Mouse (Mus musculus): ENCODE results near the gene Itgb1bp2.

The Itgb1bp2 gene

DNA sequence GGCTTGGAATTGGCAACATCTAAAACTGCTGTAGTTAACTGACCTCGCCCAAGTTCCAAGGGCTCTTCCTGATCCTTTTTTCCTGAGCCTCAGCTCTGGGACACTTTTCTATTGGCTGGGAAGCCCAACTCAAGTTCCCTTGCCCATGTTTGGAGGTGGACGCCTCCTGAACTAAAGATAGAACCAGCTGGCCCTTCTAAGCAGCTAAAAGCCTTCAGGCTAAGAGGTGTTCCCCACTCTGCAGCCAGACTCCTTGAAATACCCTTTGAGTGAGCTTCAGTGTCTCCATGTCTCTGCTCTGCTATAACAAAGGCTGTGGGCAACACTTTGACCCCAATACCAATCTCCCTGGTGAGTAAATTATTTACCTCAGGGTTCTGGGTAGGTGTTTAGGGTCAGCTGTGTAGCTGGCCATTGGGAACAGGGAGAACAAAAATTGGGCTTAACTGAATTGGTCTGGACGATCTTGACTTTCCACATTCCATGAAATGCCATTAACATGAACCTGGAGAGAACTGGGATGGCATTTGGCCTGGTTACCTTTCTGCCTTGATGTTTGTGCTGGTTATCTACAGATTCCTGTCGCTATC lies at the start of gene Itgb1bp2:
TSS of gene Itgb1bp2 (plus strand) at position 203 of the 590 bp plus-strand sequence.
- DNase-seq (ENCODE audit: low spot score): no peak

DNA sequence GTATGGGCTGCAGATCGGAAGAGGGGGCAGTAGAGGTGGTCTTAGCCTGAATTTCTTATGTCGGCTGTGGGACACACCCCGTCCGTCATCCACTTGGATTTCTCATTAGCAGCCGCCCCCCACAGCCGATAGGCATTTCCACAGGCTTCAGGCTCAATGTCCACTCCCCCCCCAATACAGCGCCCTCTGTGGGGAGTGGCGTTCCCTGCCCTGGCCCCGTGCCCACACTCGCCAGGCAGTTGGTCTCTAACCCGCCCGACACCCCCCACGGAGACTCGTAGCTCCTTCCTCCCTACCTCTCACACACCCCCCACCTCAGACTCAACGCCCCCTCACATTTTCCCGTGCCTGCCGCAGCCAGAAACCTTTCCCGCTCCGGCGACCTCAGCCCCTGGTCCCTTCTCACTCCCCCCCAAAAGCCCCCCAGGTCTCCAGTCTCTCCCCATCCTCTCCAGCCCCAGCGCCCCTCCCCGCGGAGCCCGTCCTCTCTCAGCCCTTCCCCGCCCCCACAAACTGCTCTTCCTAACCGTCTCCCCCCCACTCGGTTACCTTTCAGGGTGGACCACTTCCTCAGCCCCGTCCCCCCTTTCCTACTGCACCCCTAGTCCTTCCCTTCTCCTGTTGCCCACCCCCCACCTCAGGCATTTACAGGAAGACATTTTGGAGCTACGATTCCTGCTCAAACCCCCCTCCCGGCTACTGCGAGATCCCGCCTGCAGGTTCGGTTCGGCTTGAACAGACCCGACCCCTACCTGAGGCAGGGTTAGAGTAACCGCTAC lies 29.8 kb upstream of the Itgb1bp2 start:
- no peak for DNase-seq (ENCODE audit: low spot score)

DNA sequence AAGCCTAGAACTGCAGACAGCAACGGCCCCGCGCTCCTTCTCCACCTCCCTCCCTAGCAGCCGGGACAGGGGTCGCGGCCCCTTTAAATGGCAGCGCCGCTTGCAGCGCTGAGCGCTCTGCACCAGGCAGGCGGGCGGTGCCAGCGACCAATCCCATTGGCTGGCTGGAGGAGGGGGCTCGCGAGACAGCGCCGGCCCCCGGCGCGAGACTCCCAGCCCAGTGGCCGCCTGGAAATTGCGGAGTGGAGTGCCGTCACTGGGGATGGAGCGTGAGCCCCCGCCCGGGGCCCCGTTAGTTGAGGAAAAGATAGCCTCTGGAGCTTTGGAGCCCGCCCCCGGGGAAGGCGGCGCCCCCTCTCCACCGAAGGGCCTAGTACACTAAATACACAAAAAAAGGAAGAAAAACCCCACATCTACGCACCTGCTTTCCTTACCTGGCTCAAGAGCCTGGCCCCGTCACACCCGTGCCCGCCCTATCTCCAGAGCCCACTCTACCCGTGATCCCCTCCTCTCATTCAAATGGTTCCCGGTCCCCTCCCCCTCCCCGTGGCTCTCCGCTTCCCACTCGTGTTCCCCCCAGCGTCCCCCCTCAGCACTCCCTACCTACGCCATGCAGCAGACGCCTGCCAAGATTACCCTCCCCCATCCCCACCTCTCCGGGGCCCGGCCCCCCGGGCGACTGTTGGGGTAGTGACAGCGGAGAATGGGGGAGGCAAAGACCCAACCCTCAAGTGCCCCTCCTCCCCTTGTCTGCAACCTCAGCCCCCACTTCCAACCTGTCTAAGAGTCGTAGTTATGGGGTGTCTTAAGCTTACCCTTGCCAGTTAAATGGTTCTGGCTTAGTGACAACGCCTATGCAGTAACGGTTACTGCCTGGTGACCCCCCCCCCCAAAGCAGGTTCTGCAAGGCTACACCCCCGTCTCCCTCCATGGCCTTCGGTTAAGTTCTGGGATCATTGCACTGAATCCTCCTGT lies 28.9 kb upstream of the Itgb1bp2 start:
- DNase-seq (ENCODE audit: low spot score): peak; percentile 64

DNA sequence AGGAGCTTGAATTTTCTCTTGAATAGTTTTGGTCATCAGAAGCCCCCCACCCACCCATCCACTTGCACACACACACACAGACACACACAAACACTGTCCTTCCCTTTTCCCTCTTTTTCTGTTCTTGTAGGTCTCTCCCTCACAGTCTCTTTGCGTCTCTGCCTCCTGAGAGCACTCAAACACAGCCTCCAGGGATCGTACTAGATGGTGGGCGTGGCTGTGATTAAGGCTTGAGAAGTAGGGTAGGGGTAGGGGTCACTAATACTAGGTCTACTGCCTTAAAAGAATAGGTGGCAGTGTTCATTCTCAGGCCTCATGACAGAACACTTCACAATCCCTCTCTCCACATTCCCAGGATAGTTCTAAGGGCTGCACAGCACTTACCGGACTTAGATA lies 28.2 kb upstream of the Itgb1bp2 start, which contains the start of gene Zmym3:
TSS of gene Zmym3 (minus strand) at position 150 of the 396 bp plus-strand sequence.
- no peak for DNase-seq (ENCODE audit: low spot score)

DNA sequence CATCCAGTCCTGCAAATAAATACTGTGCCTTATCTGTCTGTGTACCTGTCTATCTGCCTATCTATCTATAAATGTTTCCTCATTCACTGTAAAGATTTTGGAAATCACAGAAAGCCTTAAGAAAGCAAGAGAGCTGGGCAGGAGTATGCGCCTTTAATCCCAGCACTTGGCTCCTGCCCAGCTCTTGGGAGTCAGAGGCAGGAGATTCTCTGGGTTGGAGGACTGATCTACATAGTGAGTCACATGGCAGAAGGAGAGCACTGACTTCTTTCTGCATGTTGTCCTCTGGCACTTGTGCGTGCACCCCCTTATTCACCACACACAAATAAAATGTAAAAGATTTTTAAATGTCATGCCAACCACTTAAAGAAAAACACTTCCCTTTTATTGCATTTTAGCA lies 25.4 kb upstream of the Itgb1bp2 start:
- no peak for DNase-seq (ENCODE audit: low spot score)

DNA sequence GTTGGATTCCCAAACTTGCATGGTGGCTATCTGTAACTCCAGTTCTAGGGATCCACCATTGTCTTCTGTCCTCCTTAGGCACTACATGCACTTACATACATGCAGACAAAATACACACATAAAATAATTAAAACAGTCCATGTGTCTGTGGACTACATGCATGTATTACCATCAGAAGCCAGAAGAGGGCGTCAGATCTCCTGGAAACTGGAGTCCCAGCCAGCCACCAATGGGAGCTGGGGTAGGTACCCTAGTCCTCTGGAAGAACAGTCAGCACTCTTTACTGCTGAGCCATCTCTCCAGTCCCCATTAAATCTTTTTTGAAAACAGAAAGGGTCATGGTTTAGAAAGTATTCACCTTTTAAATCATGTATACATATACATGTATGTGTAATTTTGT lies 21.1 kb upstream of the Itgb1bp2 start:
- DNase-seq (ENCODE audit: low spot score): no peak

DNA sequence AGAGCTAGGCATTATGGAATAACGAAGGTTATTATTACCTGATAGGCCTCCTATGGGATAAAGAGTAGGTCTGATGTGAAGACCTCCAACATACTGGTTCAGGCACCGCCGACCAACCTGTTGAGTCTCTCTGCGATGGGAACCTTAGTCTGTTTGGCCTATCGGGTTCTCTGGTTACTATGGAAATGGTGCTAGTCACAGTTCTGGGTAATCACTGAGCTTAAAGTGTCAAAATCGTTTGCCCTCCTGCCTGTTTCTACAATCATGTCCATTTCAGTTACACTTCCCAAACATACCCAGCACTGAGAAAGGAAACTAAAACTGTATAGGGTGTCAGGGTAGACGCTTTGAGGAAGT lies 20.1 kb upstream of the Itgb1bp2 start:
- peak; percentile 4 for DNase-seq (ENCODE audit: low spot score)

DNA sequence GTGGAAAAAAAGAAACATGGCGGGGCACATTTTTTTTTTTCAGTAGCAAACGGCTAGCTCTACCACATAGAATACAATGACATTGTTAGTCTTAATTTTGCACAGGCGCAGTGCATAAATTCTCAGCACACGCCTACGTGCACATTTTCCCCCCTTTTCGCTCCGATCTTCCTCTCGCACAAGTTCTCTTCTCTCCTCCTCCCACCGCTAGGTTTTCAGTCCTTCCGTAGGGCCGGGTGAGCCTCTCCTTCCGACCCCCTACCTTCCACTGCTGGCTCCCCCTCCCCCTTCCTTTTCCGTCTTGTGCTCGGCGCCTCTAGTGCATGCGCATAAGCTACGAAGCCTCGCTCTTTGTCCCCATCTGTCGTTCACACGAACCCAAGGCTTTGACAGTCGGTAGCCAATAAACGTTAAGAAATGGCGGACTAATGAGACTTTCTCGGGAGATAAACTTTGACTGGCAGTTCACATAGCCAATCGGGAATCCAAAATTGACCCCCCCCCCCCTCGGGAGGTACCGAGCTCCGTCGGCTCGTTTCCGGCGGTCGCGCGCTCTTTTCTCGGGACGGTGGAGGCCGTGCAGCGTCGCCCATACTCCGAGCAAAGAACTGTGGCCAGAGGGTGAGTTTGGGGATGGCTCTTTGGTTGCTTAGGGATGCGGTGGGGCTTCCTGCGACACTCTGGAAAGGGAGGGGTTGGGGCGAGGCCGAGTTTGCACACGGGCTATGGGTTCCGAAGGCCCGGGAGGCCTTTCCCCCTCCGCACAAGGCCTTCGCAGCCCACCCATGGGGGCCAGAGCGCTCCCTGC lies 19.5 kb upstream of the Itgb1bp2 start, which contains the start of gene Nono:
TSS of gene Nono (plus strand) at position 177 of the 808 bp plus-strand sequence.
- DNase-seq (ENCODE audit: low spot score): peak; percentile 64

DNA sequence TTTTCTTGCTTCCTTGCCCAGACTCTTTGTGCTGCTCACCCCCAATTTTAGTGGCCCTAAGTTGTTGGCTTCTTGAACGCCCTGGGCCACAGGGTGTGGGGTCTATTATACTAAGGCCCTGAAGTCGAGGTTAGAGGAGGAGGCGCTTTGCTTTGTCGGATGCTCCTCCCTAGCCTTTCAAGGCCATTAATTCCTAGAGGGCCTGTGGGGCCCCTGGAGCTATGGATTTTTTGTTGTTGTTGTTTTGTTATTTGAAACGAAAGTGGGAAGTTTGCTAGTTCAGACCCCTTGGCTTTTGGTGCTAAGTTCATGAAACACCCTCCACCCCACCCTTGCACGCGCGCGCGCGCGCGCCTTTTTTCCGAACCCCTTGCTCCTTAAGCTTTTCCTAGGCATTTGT lies 18.9 kb upstream of the Itgb1bp2 start:
- no peak for DNase-seq (ENCODE audit: low spot score)

DNA sequence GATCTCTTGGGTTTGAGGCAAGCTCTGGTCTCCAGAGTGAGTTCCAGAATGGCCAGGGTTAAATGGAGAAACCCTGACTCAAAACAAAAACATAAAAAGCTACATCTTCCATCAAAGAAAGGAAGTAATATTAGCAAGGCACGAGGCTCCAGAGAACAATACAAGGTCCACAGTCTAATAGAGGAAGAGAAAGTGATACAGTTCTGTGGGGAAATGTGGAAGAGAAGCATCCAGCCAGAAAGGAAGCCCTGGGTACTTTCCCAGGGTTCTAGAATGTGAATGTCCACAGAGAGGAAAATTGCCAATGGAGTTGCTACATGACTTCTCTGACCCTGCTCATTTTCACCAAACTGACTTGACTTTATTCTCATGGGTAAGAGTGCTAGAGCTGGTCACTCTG lies 2.3 kb downstream of the Itgb1bp2 start:
- no peak for DNase-seq (ENCODE audit: low spot score)

DNA sequence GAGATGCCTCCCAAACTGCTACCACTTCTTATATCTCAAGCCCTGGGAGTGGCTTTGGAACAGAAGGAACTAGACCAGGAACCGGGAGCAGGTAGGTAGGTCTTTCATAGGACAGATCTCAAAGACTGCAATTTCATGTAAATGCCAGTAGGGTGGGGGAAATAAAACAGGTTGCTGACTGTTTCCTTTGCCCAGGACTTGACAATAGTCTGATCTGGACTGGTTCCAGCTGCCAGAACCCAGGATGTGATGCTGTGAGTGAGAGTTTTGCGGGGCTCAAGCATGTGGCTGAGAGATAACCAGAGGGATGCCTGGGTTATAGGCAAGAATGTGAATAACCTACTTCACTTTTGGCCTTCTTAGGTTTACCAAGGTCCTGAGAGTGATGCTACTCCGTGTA lies 2.7 kb downstream of the Itgb1bp2 start:
- DNase-seq (ENCODE audit: low spot score): no peak

DNA sequence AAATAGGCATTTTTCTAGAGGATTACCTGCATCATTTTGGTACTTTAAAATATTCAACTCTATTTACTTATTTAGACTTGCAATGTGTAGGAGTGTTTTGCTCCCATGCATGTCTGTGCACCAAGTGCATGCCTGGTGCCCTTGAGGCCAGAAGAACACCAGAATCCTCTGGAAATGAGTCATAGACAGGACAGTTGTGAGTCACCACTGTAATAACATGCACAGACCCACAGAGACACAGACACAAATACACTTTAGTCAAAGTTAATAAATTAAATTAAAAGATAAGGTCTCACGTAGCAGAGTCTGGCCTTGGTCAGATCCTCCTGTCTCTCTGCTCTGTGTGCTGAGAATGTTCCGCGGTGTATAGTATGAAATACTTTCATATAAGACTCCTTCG lies 23.3 kb downstream of the Itgb1bp2 start:
- DNase-seq (ENCODE audit: low spot score): no peak

DNA sequence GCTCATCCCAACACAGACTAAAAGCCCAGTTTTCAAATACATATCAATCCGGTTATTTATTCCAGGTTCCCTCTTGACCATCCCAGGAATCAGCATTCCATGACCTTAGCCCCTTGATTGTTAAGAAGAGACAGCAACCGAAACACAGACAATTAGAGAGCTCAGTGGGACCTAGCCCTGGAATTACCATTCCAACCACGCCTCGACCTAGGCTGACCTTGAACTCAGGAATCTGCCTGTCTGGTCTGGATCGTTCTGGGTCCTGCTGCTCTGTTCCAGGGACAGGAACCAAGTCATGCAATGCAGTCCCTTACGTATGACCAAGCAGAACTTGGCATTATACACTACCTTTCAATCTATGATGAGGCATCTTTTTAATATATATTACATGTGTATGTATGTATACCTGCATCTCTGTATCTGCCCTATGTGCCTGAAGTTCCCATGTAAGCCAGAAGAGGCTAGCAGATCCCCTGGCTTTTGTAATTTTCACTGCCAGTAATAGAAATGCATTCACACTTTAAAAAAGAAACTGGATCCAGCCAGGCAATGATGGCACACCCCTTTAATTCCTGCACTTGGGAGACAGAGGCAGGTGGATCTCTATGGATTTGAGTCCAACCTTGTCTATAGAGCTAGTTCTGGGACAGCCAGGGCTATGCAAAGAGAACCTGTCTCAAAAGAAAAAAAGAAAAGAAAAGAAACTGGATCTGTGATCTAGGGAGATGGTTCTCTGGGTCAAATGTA lies 32.9 kb downstream of the Itgb1bp2 start:
- no peak for DNase-seq (ENCODE audit: low spot score)

DNA sequence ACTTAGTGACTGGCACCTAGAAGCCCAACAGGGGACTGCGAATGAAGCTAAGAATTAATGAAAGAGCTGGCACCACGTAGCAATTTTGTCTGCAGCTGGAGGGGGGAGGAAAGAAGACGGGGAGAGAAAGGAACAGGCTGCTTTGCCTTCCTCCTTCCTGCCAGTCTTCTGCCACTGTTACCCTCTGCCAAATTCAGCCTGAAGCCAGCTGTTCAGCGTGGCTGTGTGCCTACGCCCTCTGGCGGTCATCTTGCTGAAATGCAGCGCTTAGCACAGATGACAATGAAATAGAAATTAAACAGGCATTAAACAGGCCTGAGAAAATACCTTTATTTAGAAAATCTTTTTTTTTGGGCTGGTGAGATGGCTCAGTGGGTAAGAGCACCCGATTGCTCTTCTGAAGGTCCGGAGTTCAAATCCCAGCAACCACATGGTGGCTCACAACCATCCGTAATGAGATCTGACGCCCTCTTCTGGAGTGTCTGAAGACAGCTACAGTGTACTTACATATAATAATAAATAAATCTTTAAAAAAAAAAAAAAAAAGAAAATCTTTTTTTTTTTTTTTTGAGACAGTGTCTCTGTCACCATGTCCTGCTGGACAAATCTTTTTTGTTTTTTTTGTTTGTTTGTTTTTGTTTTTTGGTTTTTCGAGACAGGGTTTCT lies 37.7 kb downstream of the Itgb1bp2 start:
- peak; percentile 10 for DNase-seq (ENCODE audit: low spot score)

All from spleen, adult 12 weeks (tissue).